Mouse (Mus musculus): ENCODE results near the gene Ttc28.

- TF ChIP-seq CTCF (IDR thresholded peaks at IDR 0.05; ENCODE audit: control insufficient read depth, insufficient read depth, insufficient read length) = no peak
- no peak for TF ChIP-seq USF1 (IDR thresholded peaks at IDR 0.05; ENCODE audit: low read depth)
- no peak for TF ChIP-seq MYOG (IDR thresholded peaks at IDR 0.05; ENCODE audit: control insufficient read depth, extremely low read depth, insufficient read length)
- TF ChIP-seq MAX (IDR thresholded peaks at IDR 0.05) = no peak
- TF ChIP-seq CEBPB (IDR thresholded peaks at IDR 0.05; ENCODE audit: low read depth) = no peak
- no peak for TF ChIP-seq FOSL1 (IDR thresholded peaks at IDR 0.05; ENCODE audit: insufficient read depth, low read length, poor library complexity, severe bottlenecking)
Measured at GRCm38 (mm10) chr5:111138239-111138833, 258.7 kb downstream of the Ttc28 start.
